In genomic region chr7:116191138-116191537, GRCm38 (mm10) we compare ENCODE assay signal across 10 mouse cellular contexts.
DNase-seq lines count a peak whose midpoint lies in the region; ATAC-seq lines count a peak whose summit lies in the region.
"Had no signal": no experiment of that assay in that cellular context is flagged by ENCODE, and none has a peak within 500 bp of the region (broad histone marks: within the 10 kb centered on the region; RNA-seq: fewer than 3 reads in every experiment).

No protein-coding gene starts in this region.

- peak overlapping the region; percentile 24 for H3K4me2 ChIP-seq in heart, embryonic 14.5 days (ENCODE audit: low read length)
- H3K4me2 ChIP-seq in midbrain, embryonic 12.5 days (replicated peaks) = no peak overlapping the region

- H3K4me1 ChIP-seq in heart, embryonic 14.5 days (ENCODE audit: control insufficient read depth in 2 of 2, insufficient read depth in 2 of 2, low read length in 2 of 2) = peaks cover 69 to 90% of the 10 kb centered on the region in 2 experiments
- H3K4me1 ChIP-seq in midbrain, embryonic 12.5 days = peaks cover 30% of the 10 kb centered on the region

- peak overlapping the region; percentile 90 to 92 for H3K27ac ChIP-seq in heart, embryonic 14.5 days (replicated peaks in 1 of 2; ENCODE audit: control insufficient read depth in 1 of 2, insufficient read depth in 1 of 2, low read depth in 2 of 2, low read length in 2 of 2)
- H3K27ac ChIP-seq in midbrain, embryonic 12.5 days (replicated peaks) = peak overlapping the region; percentile 35; the same call in 1 of the 2 replicates

- WGBS in heart, embryonic 14.5 days = 27% methylated on average over 3 of the region's 3 CpGs
- 10% methylated on average over 3 of the region's 3 CpGs for WGBS in midbrain, embryonic 12.5 days

- 0 out of 2 replicates have a peak overlapping the region, but pooled peaks have one; percentile 31 for H3K9ac ChIP-seq in heart, embryonic 14.5 days (ENCODE audit: low read length)
- H3K9ac ChIP-seq in midbrain, embryonic 12.5 days (replicated peaks) = no peak overlapping the region

- H3K9me3 ChIP-seq in heart, embryonic 14.5 days (ENCODE audit: control insufficient read depth, low read length) = no peaks in the 10 kb centered on the region
- H3K9me3 ChIP-seq in midbrain, embryonic 12.5 days = no peaks in the 10 kb centered on the region

- peaks cover 5% of the 10 kb centered on the region; the same call in 1 of the 2 replicates for H3K36me3 ChIP-seq in heart, embryonic 14.5 days (ENCODE audit: control insufficient read depth, insufficient read depth, low read length)
- H3K36me3 ChIP-seq in midbrain, embryonic 12.5 days = no peaks in the 10 kb centered on the region

- no peak overlapping the region for H3K4me3 ChIP-seq in heart, embryonic 14.5 days (ENCODE audit: control insufficient read depth in 1 of 2, insufficient read depth in 1 of 2, low read depth in 1 of 2, low read length in 2 of 2)
- no peak overlapping the region for H3K4me3 ChIP-seq in midbrain, embryonic 12.5 days
- H3K4me3 ChIP-seq: erythroblast, embryonic 14.5 days had no signal

- no peaks in the 10 kb centered on the region for H3K27me3 ChIP-seq in heart, embryonic 14.5 days (ENCODE audit: control insufficient read depth, insufficient read depth, low read length)
- no peaks in the 10 kb centered on the region for H3K27me3 ChIP-seq in midbrain, embryonic 12.5 days

- DNase-seq in heart, postnatal 25 days (ENCODE audit: low spot score) = no peak
- peak; percentile 11 for DNase-seq in NIH3T3 (ENCODE audit: low read depth)
- DNase-seq in frontal cortex, adult 2 months (ENCODE audit: extremely low spot score in 1 of 2, low spot score in 1 of 2) = peak; percentile 65 to 66
- DNase-seq in spleen, postnatal 10 days (ENCODE audit: low spot score in 2 of 2) = no peak
- no peak for DNase-seq in adrenal gland, adult 2 months
- no peak for DNase-seq in T-cell, adult 2 months (ENCODE audit: low spot score)
- DNase-seq: lung, postnatal 14 days had no signal

- intact Hi-C loops in heart, postnatal 25 days (cut with DNase I) = no loop called here

- ATAC-seq in heart, embryonic 14.5 days (ENCODE audit: insufficient number of reproducible peaks, insufficient read depth, low FRiP score, low read depth) = peak; percentile 77
- peak; percentile 82 for ATAC-seq in midbrain, embryonic 12.5 days (ENCODE audit: low FRiP score, low read depth)

Comparison
In these comparisons a context has a peak if more than half of its experiments do, and no peak if none do; other contexts are left out.
1. DNase-seq: peak in NIH3T3 (single experiment) and frontal cortex, adult 2 months (2 of 2); none in heart, postnatal 25 days (single experiment), spleen, postnatal 10 days (0 of 2), adrenal gland, adult 2 months (single experiment) and T-cell, adult 2 months (single experiment).